Mouse (Mus musculus) liver, embryonic 13.5 days (tissue): ENCODE data around the gene Popdc3. TPM values are rescaled to one million over a fixed set of nuclear protein-coding genes. Genes with fewer than 3 reads are reported as not detected.
"Not testable (repeated sequence)": the region's sequence is repeated elsewhere in the genome, so short reads cannot be mapped to it uniquely, and the experiment has no call there.

Experiments
- ATAC-seq: fragments of 200-750 bp; cut with Nextera tagmentation; 2 replicates; pipeline ENCODE4 v1.8.0; 2017; ENCODE audit warnings: low read depth, mild to moderate bottlenecking, moderate number of reproducible peaks, moderate library complexity
- DNase-seq: peaks from one replicate; pipeline ENCODE4 v3.0.0; 2022
- H3K27ac ChIP-seq: fragments of 300-500 bp; sonication (generic); 2 replicates; pipeline ENCODE4 v1.5.1; 2015; ENCODE audit warnings: moderate library complexity, mild to moderate bottlenecking, inconsistent platforms
- H3K27me3 ChIP-seq: fragments of 300-500 bp; sonication (generic); 2 replicates; pipeline ENCODE4 v1.6.1; 2015; ENCODE audit warnings: mild to moderate bottlenecking, inconsistent platforms
- H3K36me3 ChIP-seq: fragments of 300-500 bp; sonication (generic); 2 replicates; pipeline ENCODE4 v1.6.1; 2015; ENCODE audit warnings: mild to moderate bottlenecking, inconsistent platforms
- H3K4me1 ChIP-seq: fragments of 300-500 bp; sonication (generic); replicated peaks from 2 replicates; pipeline ENCODE4 v1.6.1; 2015; ENCODE audit warnings: inconsistent platforms
- H3K4me2 ChIP-seq: fragments of 300-500 bp; sonication (generic); 2 replicates; pipeline ENCODE4 v1.6.1; 2015; ENCODE audit warnings: inconsistent platforms, mild to moderate bottlenecking, moderate library complexity
- H3K4me3 ChIP-seq: fragments of 300-500 bp; sonication (generic); replicated peaks from 2 replicates; pipeline ENCODE4 v1.5.1; 2015; ENCODE audit warnings: mild to moderate bottlenecking, inconsistent platforms
- H3K9ac ChIP-seq: fragments of 300-500 bp; sonication (generic); 2 replicates; pipeline ENCODE4 v1.6.1; 2015; ENCODE audit warnings: mild to moderate bottlenecking, inconsistent platforms
- H3K9me3 ChIP-seq: fragments of 300-500 bp; sonication (generic); replicated peaks from 2 replicates; pipeline ENCODE4 v1.6.1; 2016; ENCODE audit warnings: inconsistent platforms
- WGBS: fragments of 180-500 bp; shearing (Covaris S2); methylation state at CpG from one replicate; pipeline ENCODE4 v1.1.7; 2015; ENCODE audit not compliant: insufficient replicate concordance; 5-methylcytosine and 5-hydroxymethylcytosine counted together
- polyA plus RNA-seq: library from polyadenylated mRNA; unstranded; fragments of >200 nt; fragmentation: Nextera tagmentation; extraction: Ambion mirVana; gene quantifications from 2 replicates; pipeline ENCODE4 v1.2.1, GENCODE M21; 2015

Popdc3 gene
- polyA plus RNA-seq, 1 experiment from 2014 or later = 0.10 TPM

GRCm38 (mm10) chr10:45289218-45290105 is 111.6 kb downstream of the Popdc3 start:
- Histone ChIP-seq H3K27me3 (peaks cover 46% of the 10 kb centered on the region), H3K4me2 (peak overlapping the region; percentile 66), H3K27ac (no peak overlapping the region), H3K36me3 (no peaks in the 10 kb centered on the region), H3K4me3 (peak overlapping the region; percentile 49), H3K4me1 (no peaks in the 10 kb centered on the region), H3K9ac (0 out of 2 replicates have a peak overlapping the region, but pooled peaks have one; percentile 10), H3K9me3 (no peaks in the 10 kb centered on the region)
- 1% methylated on average over 67 of the region's 71 CpGs for WGBS
- ATAC-seq = no peak
- DNase-seq = no peak

GRCm38 (mm10) chr10:45290618-45291017 is 112.7 kb downstream of the Popdc3 start:
- WGBS = 47% methylated on average over 5 of the region's 5 CpGs
- H3K9ac ChIP-seq = no peak overlapping the region
- no peak overlapping the region for H3K27ac ChIP-seq
- ATAC-seq = no peak
- DNase-seq = no peak
- no peaks in the 10 kb centered on the region for H3K9me3 ChIP-seq
- no peaks in the 10 kb centered on the region for H3K36me3 ChIP-seq
- peaks cover 42% of the 10 kb centered on the region for H3K27me3 ChIP-seq
- no peak overlapping the region for H3K4me3 ChIP-seq
- no peaks in the 10 kb centered on the region for H3K4me1 ChIP-seq
- no peak overlapping the region for H3K4me2 ChIP-seq

- not testable (repeated sequence) for H3K27ac ChIP-seq, ATAC-seq, DNase-seq
Observed at GRCm38 (mm10) chr10:45292159-45292558, 114.3 kb downstream of the Popdc3 start.

GRCm38 (mm10) chr10:45295093-45295492 is 117.2 kb downstream of the Popdc3 start:
- Histone ChIP-seq H3K36me3 (no peaks in the 10 kb centered on the region), H3K4me1 (no peaks in the 10 kb centered on the region), H3K9me3 (no peaks in the 10 kb centered on the region), H3K27me3 (peaks cover 12% of the 10 kb centered on the region), H3K27ac (no peak overlapping the region), H3K4me3 (no peak overlapping the region), H3K9ac (no peak overlapping the region), H3K4me2 (no peak overlapping the region)
- DNase-seq = no peak
- no peak for ATAC-seq
- 60% methylated on average over 5 of the region's 5 CpGs for WGBS

More at GRCm38 (mm10) chr10:45292159-45292558, 114.3 kb downstream of the Popdc3 start:
- H3K9me3 ChIP-seq, H3K4me1 ChIP-seq, H3K4me2 ChIP-seq, H3K4me3 ChIP-seq, H3K36me3 ChIP-seq, H3K9ac ChIP-seq: not testable (repeated sequence)
- WGBS = 47% methylated on average over 4 of the region's 4 CpGs
- peaks cover 37% of the 10 kb centered on the region for H3K27me3 ChIP-seq

GRCm38 (mm10) chr10:45298503-45298902 is 120.6 kb downstream of the Popdc3 start:
- no peak for ATAC-seq
- no peak for DNase-seq
- 66% methylated on average over 6 of the region's 6 CpGs for WGBS
- Histone ChIP-seq H3K27me3 (no peaks in the 10 kb centered on the region), H3K9ac (no peak overlapping the region), H3K27ac (no peak overlapping the region), H3K9me3 (no peaks in the 10 kb centered on the region), H3K4me3 (no peak overlapping the region), H3K4me2 (no peak overlapping the region), H3K4me1 (no peaks in the 10 kb centered on the region), H3K36me3 (no peaks in the 10 kb centered on the region)

GRCm38 (mm10) chr10:45299509-45299908 is 121.6 kb downstream of the Popdc3 start:
- DNase-seq (no peak), ATAC-seq (no peak)
- Histone ChIP-seq H3K4me1 (no peaks in the 10 kb centered on the region), H3K4me3 (no peak overlapping the region), H3K9me3 (no peaks in the 10 kb centered on the region), H3K36me3 (no peaks in the 10 kb centered on the region), H3K4me2 (no peak overlapping the region), H3K9ac (no peak overlapping the region), H3K27me3 (no peaks in the 10 kb centered on the region), H3K27ac (no peak overlapping the region)
- WGBS = 57% methylated on average over 4 of the region's 4 CpGs

GRCm38 (mm10) chr10:45303315-45304036 is 125.6 kb downstream of the Popdc3 start:
- no peaks in the 10 kb centered on the region for H3K9me3 ChIP-seq
- H3K4me1 ChIP-seq = no peaks in the 10 kb centered on the region
- H3K36me3 ChIP-seq = no peaks in the 10 kb centered on the region
- no peak overlapping the region for H3K4me2 ChIP-seq
- 53% methylated on average over 14 of the region's 14 CpGs for WGBS
- H3K27ac ChIP-seq = no peak overlapping the region
- H3K4me3 ChIP-seq = no peak overlapping the region
- ATAC-seq = no peak
- H3K27me3 ChIP-seq = no peaks in the 10 kb centered on the region
- no peak overlapping the region for H3K9ac ChIP-seq
- no peak for DNase-seq

- DNase-seq (no peak), ATAC-seq (no peak)
Observed at GRCm38 (mm10) chr10:45305173-45305572, 127.3 kb downstream of the Popdc3 start.

GRCm38 (mm10) chr10:45311129-45311528 is 133.2 kb downstream of the Popdc3 start:
- ATAC-seq (no peak), DNase-seq (no peak)
- Histone ChIP-seq H3K27me3 (no peaks in the 10 kb centered on the region), H3K4me1 (no peaks in the 10 kb centered on the region), H3K27ac (no peak overlapping the region), H3K4me2 (no peak overlapping the region), H3K36me3 (no peaks in the 10 kb centered on the region), H3K9me3 (no peaks in the 10 kb centered on the region), H3K9ac (no peak overlapping the region), H3K4me3 (no peak overlapping the region)
- 53% methylated on average over 5 of the region's 5 CpGs for WGBS

More at GRCm38 (mm10) chr10:45305173-45305572, 127.3 kb downstream of the Popdc3 start:
- H3K27me3 ChIP-seq = no peaks in the 10 kb centered on the region
- H3K4me2 ChIP-seq = no peak overlapping the region
- H3K4me3 ChIP-seq = no peak overlapping the region
- no peaks in the 10 kb centered on the region for H3K4me1 ChIP-seq
- no peaks in the 10 kb centered on the region for H3K9me3 ChIP-seq
- no peak overlapping the region for H3K27ac ChIP-seq
- WGBS = 72% methylated on average over 5 of the region's 5 CpGs
- H3K9ac ChIP-seq = no peak overlapping the region
- no peaks in the 10 kb centered on the region for H3K36me3 ChIP-seq

- Histone ChIP-seq H3K4me2 (no peak overlapping the region), H3K4me1 (no peaks in the 10 kb centered on the region), H3K27me3 (no peaks in the 10 kb centered on the region), H3K4me3 (no peak overlapping the region), H3K9ac (no peak overlapping the region), H3K36me3 (no peaks in the 10 kb centered on the region), H3K9me3 (no peaks in the 10 kb centered on the region), H3K27ac (no peak overlapping the region)
- no peak for DNase-seq
- ATAC-seq = no peak
- WGBS = 60% methylated on average over 7 of the region's 7 CpGs
Observed at GRCm38 (mm10) chr10:45311624-45312023, 133.7 kb downstream of the Popdc3 start.

- 82% methylated on average over 16 of the region's 16 CpGs for WGBS
- Histone ChIP-seq H3K4me1 (no peaks in the 10 kb centered on the region), H3K9me3 (no peaks in the 10 kb centered on the region), H3K27me3 (no peaks in the 10 kb centered on the region), H3K27ac (no peak overlapping the region), H3K4me3 (no peak overlapping the region), H3K36me3 (no peaks in the 10 kb centered on the region), H3K4me2 (no peak overlapping the region), H3K9ac (no peak overlapping the region)
- ATAC-seq (no peak), DNase-seq (no peak)
Observed at GRCm38 (mm10) chr10:45314865-45315264, 137.0 kb downstream of the Popdc3 start.
